Mouse (Mus musculus): ENCODE data around the gene Birc5.
"Not testable (repeated sequence)": the region's sequence is repeated elsewhere in the genome, so short reads cannot be mapped to it uniquely, and the experiment has no call there.

Birc5 gene

DNA sequence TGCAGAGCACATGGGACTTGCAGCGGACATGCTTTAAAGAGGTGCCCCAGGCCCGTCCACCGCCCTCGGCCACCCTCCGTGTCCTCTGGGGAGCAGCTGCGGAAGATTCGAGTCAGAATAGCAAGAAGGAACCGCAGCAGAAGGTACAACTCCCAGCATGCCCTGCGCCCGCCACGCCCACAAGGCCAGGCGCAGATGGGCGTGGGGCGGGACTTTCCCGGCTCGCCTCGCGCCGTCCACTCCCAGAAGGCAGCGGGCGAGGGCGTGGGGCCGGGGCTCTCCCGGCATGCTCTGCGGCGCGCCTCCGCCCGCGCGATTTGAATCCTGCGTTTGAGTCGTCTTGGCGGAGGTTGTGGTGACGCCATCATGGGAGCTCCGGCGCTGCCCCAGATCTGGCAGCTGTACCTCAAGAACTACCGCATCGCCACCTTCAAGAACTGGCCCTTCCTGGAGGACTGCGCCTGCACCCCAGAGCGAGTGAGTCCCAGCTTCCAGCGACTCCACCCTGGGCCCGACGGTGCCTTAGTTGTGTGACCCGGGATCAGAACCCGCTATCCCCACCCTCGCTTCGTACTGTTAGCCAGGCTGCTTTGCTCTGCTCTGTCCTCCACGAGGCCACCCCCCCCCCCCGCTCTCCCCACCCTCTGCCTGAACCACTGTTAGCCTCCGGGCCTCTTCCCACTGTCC, at the start of gene Birc5:
Birc5 (plus strand) TSS at position 267 of the 687 bp plus-strand sequence.
- DNase-seq = peak; percentile 98

GRCm38 (mm10) chr11:117800038-117800437, 49.0 kb upstream of the Birc5 start:
- DNase-seq = no peak

- DNase-seq = no peak
These were observed 47.4 kb upstream of the Birc5 start for GRCm38 (mm10) chr11:117801650-117802049.

GRCm38 (mm10) chr11:117803166-117803688, 45.8 kb upstream of the Birc5 start:
- no peak for DNase-seq

DNA sequence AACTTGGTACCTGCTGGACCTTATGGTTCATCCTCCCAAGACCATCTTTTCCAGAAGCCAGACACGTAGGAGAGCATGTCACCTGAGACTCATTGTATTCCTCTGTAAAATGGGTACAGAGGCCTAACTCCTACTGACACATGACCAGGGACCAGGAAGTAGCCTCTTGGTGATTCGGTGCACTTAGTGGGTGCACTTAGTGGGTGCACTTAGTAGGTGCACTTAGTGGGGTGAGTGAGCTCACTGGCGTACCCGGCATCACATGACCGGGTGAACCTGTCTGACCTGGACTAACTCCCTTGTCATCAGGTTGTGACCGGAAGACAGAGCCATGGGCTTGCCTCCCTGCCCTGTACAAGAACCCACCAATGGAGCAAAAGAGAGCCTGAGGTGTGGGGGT, 42.3 kb upstream of the Birc5 start:
- no peak for DNase-seq

DNA sequence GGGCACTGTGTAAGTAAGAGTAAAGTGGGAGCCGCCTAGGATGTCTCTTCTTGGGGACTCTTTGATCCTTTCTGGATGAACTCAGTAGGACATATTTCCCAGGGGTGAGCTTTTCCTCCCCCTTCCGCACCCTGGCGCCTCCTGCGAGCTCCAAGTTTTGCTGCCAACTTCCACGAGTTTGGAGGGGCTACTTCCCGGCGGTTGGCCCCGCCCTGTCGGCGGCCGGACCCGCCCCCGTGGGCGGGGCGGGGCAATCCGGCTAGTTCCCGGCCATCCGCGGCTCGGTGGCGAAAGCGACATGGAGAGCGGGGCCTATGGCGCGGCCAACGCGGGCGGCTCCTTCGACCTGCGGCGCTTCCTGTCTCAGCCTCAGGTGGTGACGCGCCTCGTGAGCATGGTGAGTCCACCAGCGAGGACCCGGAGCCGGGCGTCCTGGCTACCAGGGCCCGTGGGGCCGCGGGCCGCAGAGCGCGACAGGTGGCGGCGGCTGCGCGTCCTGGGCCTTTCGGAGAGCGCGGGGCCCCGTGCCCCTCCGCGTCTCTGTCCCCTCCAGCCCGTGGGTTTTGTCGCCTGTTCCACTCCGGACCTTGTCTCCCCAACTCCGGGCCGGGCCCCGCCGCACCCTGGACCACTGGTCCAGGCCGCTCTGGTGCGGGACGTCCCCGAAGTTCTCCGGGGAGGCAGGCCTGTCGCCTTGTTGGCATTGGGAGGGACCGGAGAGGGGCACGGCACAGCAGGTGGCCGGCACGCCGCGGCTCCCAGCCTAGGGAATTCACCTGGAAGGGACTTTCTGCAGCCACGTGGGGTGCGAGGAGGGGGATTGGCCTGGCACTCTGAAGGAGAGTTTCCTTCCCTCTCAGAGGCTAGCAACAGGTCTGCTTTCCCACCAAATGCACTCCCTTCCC, 39.4 kb upstream of the Birc5 start, which contains the start of the genes Gm20708 and Syngr2:
Gm20708 (plus strand) TSS at position 262 of the 905 bp plus-strand sequence.
Syngr2 (plus strand) TSS at position 262 of the 905 bp plus-strand sequence.
- DNase-seq = peak; percentile 90

- DNase-seq = peak; percentile 91
These were observed 38.5 kb upstream of the Birc5 start for GRCm38 (mm10) chr11:117810401-117811046.

DNA sequence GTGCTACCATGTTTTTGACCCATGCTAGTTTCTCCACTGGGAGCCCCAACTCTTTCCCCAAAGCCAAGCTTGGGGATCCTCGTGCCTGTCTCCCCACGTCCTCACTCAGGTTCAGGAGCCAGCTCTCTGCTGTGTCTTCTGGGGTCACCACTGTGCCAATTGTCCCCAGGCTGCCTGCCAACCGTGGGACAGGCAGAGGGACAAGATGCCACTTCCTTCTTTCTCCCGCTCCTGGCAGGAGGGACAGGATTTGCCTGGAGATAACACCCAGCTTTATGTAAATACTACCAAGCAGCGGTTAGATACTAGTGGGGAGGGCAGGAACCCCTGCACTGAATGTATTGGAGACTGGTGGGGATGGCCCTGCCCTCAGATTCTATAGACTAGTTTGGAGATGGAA, 35.2 kb upstream of the Birc5 start:
- no peak for DNase-seq

- no peak for DNase-seq
These were observed 34.2 kb upstream of the Birc5 start for GRCm38 (mm10) chr11:117814704-117815366.

DNA sequence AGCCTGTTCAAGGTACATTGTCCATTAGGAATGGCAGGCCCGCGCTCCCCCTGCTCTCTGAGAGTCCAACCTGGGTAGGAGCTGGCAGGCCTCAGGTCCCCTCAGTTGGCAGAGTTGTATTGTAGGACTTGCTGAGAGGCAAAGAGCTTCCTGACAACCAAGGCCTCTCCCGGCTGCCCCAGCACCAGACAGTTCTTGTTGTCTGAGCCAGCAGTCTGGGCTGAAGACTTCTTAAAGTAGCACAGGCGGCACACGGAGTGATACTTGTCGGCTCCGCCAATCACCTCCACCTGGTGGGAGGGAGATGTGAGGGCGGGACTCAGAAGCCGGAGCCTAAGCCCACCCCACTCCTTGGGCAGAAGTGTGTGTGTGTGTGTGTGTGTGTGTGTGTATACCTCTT, 33.2 kb upstream of the Birc5 start:
- DNase-seq = not testable (repeated sequence)

DNA sequence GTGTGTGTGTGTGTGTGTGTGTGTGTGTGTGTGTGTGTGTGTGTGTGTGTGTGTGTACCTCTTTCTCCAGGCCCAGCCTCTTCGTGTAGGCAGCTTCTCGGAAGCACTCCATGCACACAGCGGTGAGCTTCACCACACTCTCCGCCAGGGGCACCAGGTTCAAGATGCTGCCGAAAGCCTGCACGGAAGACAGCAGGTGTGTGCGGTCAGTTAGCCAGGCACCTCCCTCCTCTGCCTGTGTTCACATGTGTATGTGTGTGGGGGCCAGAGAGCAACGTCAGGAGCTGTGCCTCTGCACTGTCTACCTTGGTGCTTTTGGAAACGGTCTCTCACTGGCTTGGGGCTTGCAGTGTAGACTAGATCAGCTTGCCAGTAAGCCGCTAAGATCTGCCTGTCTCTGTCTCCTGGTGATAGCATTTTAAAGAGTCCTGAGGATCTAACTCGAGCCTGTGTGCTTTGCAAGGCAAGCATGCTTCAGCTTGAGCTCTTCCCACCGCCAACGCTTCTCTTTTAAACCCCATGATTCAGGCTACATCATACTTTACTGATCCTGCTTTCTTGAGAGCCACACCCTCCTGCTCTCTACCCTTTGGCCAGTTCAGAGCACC, 32.6 kb upstream of the Birc5 start:
- no peak for DNase-seq

- DNase-seq = no peak
These were observed 30.0 kb upstream of the Birc5 start for GRCm38 (mm10) chr11:117819095-117819494.

GRCm38 (mm10) chr11:117820173-117820572, 28.9 kb upstream of the Birc5 start:
- DNase-seq = no peak

GRCm38 (mm10) chr11:117821868-117822267, 27.2 kb upstream of the Birc5 start:
- DNase-seq = no peak

DNA sequence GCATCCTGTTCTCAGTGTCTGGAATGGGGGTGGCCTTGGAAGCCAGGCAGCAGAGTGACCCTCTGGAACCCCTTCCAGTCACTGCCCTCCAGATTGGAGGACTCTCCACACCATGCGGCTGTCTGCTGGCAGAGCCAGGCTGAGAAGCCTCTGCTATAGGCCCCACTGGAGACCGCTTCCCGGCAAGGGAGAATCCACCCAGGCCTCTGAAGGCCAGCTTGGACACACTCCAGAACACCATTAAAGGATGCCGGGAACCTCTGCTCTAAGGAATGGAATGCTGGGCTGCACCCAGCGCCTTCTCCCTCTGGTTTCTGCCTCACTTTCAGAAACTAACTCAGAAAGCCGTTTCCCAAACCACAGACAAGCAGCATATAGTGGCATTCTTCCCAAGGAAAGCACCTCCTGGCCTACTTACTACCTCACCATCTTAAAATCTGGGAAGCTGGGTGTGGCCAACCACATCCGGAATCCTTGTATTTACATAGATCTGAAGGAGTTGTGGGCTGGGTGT, 26.3 kb upstream of the Birc5 start:
- DNase-seq = no peak

- DNase-seq = no peak
These were observed 25.6 kb upstream of the Birc5 start for GRCm38 (mm10) chr11:117823411-117823810.

GRCm38 (mm10) chr11:117824060-117824969, 24.7 kb upstream of the Birc5 start:
- peak; percentile 86 for DNase-seq

DNA sequence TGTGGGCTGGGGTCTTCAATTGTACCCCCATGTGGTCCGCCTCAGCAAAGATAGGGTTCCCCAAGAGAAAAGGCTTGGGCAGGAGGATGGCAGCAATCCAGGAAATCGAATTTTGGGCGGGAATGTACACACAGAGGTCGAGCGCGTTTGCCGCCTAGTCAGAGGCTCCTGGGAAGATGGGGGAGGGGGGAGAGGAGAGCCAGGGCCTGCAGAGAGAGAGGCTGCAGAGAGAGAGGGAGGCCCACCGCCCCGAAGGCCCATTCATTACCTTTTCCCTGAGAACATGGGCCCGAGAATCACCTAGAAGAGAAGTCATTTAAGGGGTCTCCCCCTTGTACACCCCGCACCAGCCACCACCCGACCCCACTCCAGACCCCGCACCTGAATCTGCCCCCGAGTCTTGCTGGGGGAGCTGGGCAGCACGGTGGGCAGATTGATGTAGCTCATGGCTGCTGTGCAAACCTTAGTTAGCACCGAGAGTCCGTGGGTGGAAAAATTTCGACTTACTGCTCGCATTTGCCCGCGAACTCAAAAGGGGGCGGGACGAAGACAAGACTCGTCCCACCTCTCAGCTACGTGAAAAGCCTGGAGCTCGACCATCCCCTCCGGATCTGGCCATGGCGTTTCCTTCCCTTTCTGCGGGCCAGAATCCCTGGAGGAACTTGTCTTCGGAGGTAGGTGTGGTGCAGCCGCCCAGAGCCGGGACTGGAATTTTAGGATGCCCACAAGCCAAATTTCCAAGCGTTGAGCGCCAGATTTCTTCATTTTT, 23.5 kb upstream of the Birc5 start, which contains the start of the genes Afmid and Tk1:
Afmid (plus strand) TSS at position 592 of the 769 bp plus-strand sequence.
Tk1 (minus strand) TSS at position 760 of the 769 bp plus-strand sequence.
- peak; percentile 89 for DNase-seq

GRCm38 (mm10) chr11:117826164-117826563, 22.9 kb upstream of the Birc5 start:
- peak; percentile 17 for DNase-seq

DNA sequence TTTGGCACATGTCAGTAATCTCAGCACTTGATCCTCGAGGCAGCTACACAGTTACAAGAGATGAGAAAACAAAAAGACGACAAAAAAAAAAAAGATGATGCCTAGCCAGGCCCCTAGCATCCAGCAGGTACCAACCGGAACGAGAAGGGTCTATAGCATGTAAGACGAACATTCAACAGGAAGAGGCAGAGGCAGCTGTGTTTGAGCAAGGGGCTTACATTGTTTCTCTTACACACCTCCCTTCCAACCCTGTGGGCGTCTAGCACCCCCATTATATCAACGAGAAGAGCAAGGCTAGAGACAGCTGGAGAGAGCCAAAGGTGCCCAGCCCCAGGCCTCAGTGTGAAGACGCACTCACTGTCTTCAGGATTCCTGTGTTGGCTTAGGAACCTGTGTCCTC, 22.1 kb upstream of the Birc5 start:
- no peak for DNase-seq

All from liver (tissue).